Mouse (Mus musculus): ENCODE data around the gene Sirt3. TPM values are rescaled to one million over a fixed set of nuclear protein-coding genes. Genes with fewer than 3 reads are reported as not detected.

Sirt3 gene
- polyA plus RNA-seq (2012; ENCODE audit: insufficient read depth, insufficient read length, missing spikeins), result 16.2 and 20.1 TPM in 2 replicates

DNA sequence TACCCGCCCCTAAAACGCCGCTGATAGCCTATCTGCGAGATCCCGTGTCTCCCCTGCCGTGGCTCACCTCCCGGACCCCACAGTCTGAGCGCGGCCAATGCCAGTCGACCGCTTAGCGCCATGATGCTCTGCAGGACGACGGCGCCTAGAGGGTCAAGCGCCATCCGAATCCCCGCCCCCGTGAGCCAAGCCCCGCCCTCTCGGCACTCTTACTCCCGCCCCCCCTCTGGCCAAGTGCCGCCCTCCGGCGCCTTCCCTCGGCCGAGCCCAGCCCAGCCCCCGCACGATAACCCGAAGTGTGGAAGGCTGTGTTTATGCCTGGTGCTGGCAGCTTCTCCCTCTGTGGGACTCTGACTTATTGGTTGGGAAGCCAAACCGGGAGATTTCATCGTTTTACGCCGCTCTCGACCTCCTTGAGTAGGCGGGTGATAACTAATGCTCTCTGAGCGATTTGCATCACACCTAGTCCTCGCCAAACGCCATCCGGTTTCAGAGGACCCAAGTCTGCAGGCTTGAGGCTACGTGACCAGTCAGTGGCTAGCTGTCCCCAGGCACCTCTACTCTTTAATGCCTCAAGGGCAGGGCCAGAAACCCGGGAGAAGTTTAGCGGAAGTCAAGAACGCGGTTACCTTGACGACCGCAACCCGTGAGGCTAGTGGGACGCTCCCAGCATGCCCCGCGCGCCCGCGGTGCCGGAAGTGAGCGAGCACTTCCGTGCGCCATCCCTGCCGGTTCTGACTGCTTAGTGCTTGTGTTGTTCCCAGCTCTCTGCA, at the start of gene Sirt3, which contains the start of gene Psmd13:
TSS of gene Sirt3 (minus strand) at position 614 of the 773 bp plus-strand sequence.
TSS of gene Psmd13 (plus strand) at position 273 of the 773 bp plus-strand sequence.
- TF ChIP-seq CTCF (IDR thresholded peaks at IDR 0.05; ENCODE audit: low read depth, low read length) (no peak), POLR2A (IDR thresholded peaks at IDR 0.05; ENCODE audit: borderline replicate concordance, low read depth, low read length) (no peak)
- peak within 1 kb of the TSS; percentile 84 for H3K27ac ChIP-seq (ENCODE audit: insufficient read depth, low read depth, low read length)
- H3K4me1 ChIP-seq (ENCODE audit: control insufficient read depth, insufficient read depth, low read length), result peaks cover 35% of the 10 kb centered on the region
- H3K4me3 ChIP-seq (ENCODE audit: insufficient read depth, low read length), result peak within 1 kb of the TSS; percentile 84

DNA sequence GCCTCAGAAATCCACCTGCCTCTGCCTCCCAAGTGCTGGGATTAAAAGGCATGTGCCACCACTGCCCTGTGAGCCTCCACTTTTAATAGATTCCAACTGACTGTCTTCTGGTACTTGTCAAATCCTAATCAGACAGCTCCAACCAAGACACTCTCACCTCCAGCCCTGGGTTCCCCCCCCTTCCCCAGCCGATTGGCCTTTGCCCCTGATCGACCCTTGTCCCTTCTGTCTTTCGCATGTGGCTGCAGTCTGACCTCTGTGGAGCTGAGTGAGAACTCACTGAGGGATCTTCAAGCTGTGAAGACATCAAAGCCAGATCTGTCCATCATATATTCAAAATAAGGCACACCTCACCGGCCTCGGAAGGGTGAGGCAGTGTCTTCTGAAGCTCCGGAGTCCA, 45.1 kb upstream of the Sirt3 start:
- H3K4me3 ChIP-seq (ENCODE audit: insufficient read depth, low read length), result no peak overlapping the region

DNA sequence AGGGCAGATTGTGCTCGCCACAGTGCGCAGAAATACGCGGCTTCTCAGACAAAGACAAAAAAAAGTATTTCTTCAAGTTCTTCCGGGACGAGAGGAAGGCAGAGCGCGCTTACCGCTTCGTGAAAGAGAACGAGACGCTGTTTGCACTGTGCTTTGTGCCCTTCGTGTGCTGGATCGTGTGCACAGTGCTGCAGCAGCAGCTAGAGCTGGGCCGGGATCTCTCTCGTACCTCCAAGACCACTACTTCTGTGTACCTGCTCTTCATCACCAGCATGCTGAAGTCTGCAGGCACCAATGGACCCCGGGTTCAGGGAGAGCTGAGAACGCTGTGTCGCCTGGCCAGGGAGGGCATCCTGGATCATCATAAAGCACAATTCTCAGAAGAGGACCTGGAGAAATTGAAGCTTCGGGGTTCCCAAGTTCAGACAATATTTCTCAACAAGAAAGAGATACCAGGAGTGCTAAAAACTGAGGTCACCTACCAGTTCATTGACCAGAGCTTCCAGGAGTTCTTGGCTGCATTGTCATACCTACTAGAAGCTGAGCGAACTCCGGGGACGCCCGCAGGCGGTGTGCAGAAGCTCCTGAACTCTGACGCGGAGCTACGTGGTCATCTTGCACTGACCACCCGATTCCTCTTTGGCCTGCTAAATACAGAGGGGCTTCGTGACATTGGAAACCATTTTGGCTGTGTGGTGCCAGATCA, 41.1 kb upstream of the Sirt3 start:
- TF ChIP-seq CTCF (IDR thresholded peaks at IDR 0.05; ENCODE audit: low read depth, low read length) (no peak), POLR2A (IDR thresholded peaks at IDR 0.05; ENCODE audit: borderline replicate concordance, low read depth, low read length) (no peak)
- Histone ChIP-seq H3K27ac (ENCODE audit: insufficient read depth, low read depth, low read length) (no peak overlapping the region), H3K4me3 (ENCODE audit: insufficient read depth, low read length) (no peak overlapping the region), H3K4me1 (ENCODE audit: control insufficient read depth, insufficient read depth, low read length) (peaks cover 2% of the 10 kb centered on the region; the same call in 1 of the 2 replicates)

More for the DNA sequence above, 45.1 kb upstream of the Sirt3 start:
- Histone ChIP-seq H3K4me1 (ENCODE audit: control insufficient read depth, insufficient read depth, low read length) (no peaks in the 10 kb centered on the region), H3K27ac (ENCODE audit: insufficient read depth, low read depth, low read length) (no peak overlapping the region)
- TF ChIP-seq CTCF (IDR thresholded peaks at IDR 0.05; ENCODE audit: low read depth, low read length) (no peak), POLR2A (IDR thresholded peaks at IDR 0.05; ENCODE audit: borderline replicate concordance, low read depth, low read length) (no peak)

DNA sequence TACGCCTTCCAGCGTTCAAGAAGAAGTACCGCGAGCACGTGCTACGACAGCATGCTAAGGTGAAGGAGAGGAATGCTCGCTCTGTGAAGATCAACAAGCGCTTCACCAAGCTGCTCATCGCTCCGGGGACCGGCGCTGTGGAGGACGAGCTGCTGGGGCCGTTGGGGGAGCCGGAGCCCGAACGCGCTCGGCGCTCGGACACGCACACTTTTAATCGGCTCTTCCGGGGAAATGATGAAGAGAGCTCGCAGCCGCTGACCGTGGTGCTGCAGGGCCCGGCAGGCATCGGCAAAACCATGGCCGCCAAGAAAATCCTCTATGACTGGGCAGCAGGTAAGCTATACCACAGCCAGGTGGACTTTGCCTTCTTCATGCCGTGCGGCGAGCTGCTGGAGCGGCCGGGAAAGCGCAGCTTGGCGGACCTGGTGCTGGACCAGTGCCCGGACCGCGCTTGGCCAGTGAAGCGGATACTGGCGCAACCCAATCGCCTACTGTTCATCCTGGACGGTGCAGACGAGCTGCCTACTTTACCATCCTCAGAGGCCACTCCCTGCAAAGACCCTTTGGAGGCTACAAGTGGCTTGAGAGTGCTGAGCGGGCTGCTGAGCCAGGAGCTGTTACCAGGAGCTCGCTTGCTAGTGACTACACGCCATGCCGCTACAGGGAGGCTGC, 40.4 kb upstream of the Sirt3 start:
- peaks cover 3% of the 10 kb centered on the region; the same call in 1 of the 2 replicates for H3K4me1 ChIP-seq (ENCODE audit: control insufficient read depth, insufficient read depth, low read length)
- TF ChIP-seq POLR2A (IDR thresholded peaks at IDR 0.05; ENCODE audit: borderline replicate concordance, low read depth, low read length), result no peak
- no peak for TF ChIP-seq CTCF (IDR thresholded peaks at IDR 0.05; ENCODE audit: low read depth, low read length)
- H3K27ac ChIP-seq (ENCODE audit: insufficient read depth, low read depth, low read length), result no peak overlapping the region
- peak overlapping the region; percentile 45 for H3K4me3 ChIP-seq (ENCODE audit: insufficient read depth, low read length)

DNA sequence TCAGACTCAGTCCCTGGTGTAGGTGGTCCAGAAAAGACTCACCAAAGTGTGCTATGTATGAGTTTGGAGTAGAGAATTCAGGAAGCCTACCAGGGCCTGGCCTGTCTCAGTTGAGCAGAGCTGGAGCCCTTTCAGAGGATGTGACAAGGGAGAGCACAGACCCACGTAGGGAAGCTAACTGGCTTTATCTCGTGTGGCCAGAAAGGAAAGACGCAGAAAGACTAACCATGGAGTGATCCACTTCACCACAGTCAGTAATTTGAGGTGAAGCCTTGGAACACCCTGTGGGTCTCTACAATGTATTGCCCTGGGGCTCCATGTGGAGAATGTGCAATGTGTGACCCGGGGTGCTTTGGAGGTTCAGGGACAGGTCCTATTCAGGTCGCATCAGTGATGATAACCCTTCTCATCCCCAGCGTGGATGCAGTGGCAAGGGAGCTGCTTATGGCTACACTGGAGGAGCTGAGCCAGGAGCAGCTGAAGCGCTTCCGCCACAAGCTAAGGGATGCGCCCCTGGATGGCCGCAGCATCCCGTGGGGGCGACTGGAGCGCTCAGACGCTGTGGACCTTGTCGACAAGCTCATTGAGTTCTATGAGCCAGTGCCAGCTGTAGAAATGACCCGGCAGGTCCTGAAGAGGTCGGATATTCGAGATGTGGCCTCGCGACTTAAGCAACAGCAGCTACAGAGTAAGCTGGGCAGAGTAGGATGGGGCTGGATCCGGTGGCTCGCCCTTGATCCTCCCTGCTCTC, 39.3 kb upstream of the Sirt3 start:
- Histone ChIP-seq H3K4me3 (ENCODE audit: insufficient read depth, low read length) (no peak overlapping the region), H3K4me1 (ENCODE audit: control insufficient read depth, insufficient read depth, low read length) (peaks cover 5% of the 10 kb centered on the region), H3K27ac (ENCODE audit: insufficient read depth, low read depth, low read length) (no peak overlapping the region)
- no peak for TF ChIP-seq CTCF (IDR thresholded peaks at IDR 0.05; ENCODE audit: low read depth, low read length)
- no peak for TF ChIP-seq POLR2A (IDR thresholded peaks at IDR 0.05; ENCODE audit: borderline replicate concordance, low read depth, low read length)

DNA sequence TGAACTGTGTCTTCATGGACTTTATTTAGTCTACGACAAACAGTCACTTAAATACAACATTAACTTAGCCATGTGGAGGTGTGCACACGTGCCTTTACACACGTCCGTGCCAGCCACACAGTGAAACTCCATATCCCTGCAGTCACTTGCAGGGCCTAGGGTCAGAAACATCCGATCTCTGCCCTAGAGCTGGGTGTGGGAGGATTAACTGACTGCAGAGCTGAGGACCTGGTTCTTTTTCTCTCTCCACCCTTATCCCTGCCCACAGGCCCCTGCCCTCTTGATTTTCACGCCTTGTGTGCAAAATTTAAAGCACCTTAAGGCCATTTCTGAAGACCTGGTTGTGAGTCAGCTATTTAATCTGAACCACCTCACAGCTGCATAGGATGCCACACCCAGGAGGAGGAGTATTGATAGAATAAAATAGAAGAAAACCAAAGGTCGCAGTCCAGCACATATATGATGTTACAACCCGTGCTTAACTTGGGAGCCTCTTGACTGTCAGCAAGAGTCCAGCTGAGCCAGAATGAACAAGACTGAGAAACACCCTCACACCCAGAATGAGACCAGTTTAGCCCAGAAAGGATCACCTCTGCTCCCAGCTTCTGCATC, 38.4 kb upstream of the Sirt3 start, which contains the start of gene Nlrp6:
TSS of gene Nlrp6 (plus strand) at position 485 of the 612 bp plus-strand sequence.
- no peak within 1 kb of the TSS for H3K27ac ChIP-seq (ENCODE audit: insufficient read depth, low read depth, low read length)
- no peak within 1 kb of the TSS for H3K4me3 ChIP-seq (ENCODE audit: insufficient read depth, low read length)
- peaks cover 5% of the 10 kb centered on the region for H3K4me1 ChIP-seq (ENCODE audit: control insufficient read depth, insufficient read depth, low read length)
- TF ChIP-seq POLR2A (IDR thresholded peaks at IDR 0.05; ENCODE audit: borderline replicate concordance, low read depth, low read length) (no peak), CTCF (IDR thresholded peaks at IDR 0.05; ENCODE audit: low read depth, low read length) (no peak)

DNA sequence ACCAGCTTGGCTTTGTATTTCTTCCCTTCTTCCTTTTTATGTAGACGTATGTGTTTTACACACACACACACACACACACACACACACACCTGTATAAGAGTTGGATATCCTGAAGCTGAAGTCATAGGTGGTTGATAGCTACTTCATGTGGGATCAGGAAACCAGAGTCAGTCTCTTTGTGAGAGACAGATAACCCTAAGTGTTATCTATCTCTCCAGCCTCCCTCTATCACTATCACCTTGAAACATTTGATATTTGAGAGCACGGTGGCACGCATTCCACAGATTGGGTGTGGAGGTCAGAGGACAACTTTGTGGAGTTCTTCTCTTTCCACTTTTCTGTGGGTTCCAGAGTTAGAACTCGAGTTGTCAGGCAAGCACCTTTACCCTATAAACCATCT, 37.8 kb upstream of the Sirt3 start:
- H3K4me3 ChIP-seq (ENCODE audit: insufficient read depth, low read length), result no peak overlapping the region

DNA sequence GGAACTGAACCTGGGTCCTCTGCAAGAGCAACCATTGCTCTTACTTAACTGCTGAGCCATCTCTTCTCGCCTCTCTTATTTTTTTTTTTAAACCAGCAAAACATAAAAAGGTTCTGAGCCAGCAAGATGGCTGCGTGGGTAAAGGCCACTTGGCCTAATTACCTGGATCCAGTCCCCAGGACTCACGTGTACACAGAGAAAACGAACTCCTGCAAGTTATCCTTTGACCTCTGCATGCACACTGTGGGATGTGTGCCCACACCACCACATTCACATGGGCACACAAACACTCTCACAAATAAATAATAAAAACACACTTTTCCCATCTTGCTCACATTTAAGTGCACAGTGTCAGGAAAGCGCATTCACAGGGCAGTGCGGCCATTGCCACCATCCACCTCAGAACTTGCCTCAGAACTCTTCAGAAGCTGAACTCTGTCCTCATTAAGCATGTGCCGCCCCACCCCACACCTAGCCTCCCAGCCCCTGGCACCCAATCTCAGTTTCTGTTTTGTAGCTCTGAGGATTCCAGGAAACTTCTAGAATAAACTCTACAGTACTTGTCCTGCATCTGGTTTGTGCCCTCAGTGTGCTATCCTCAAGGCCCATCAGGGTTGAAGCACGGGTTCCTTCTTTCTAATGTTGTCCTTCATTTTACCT, 32.1 kb upstream of the Sirt3 start:
- no peak overlapping the region for H3K4me3 ChIP-seq (ENCODE audit: insufficient read depth, low read length)
- H3K27ac ChIP-seq (ENCODE audit: insufficient read depth, low read depth, low read length), result no peak overlapping the region

More for the DNA sequence above, 37.8 kb upstream of the Sirt3 start:
- TF ChIP-seq CTCF (IDR thresholded peaks at IDR 0.05; ENCODE audit: low read depth, low read length) (no peak), POLR2A (IDR thresholded peaks at IDR 0.05; ENCODE audit: borderline replicate concordance, low read depth, low read length) (no peak)
- Histone ChIP-seq H3K4me1 (ENCODE audit: control insufficient read depth, insufficient read depth, low read length) (peaks cover 5% of the 10 kb centered on the region), H3K27ac (ENCODE audit: insufficient read depth, low read depth, low read length) (no peak overlapping the region)

More for the DNA sequence above, 32.1 kb upstream of the Sirt3 start:
- TF ChIP-seq POLR2A (IDR thresholded peaks at IDR 0.05; ENCODE audit: borderline replicate concordance, low read depth, low read length) (no peak), CTCF (IDR thresholded peaks at IDR 0.05; ENCODE audit: low read depth, low read length) (no peak)
- H3K4me1 ChIP-seq (ENCODE audit: control insufficient read depth, insufficient read depth, low read length), result peaks cover 12% of the 10 kb centered on the region
